11 mouse cellular contexts compared by ENCODE assay signal in genomic region chr13:15052667-15053375, GRCm38 (mm10).
DNase-seq lines count a peak whose midpoint lies in the region; ATAC-seq lines count a peak whose summit lies in the region.
"Had no signal": no experiment of that assay in that cellular context is flagged by ENCODE, and none has a peak within 500 bp of the region (broad histone marks: within the 10 kb centered on the region; RNA-seq: fewer than 3 reads in every experiment).

No protein-coding gene starts in this region.

- peak; percentile 35 for DNase-seq in midbrain, embryonic 14.5 days
- DNase-seq in midbrain, embryonic 10.5 days (ENCODE audit: low spot score): no peak
- peak; percentile 5 to 12 for DNase-seq in heart, postnatal 10 days
- no peak for DNase-seq in liver
- DNase-seq in adrenal gland, adult 18-20 months (ENCODE audit: low spot score in 2 of 2): no peak
- DNase-seq: thymus, postnatal 14 days had no signal

- H3K27ac ChIP-seq in midbrain, embryonic 14.5 days (replicated peaks; ENCODE audit: low read depth, low read length): 0 out of 2 replicates have a peak overlapping the region, but pooled peaks have one; percentile 20
- H3K27ac ChIP-seq in midbrain, embryonic 10.5 days (replicated peaks): no peak overlapping the region
- H3K27ac ChIP-seq in embryonic facial prominence, embryonic 13.5 days: peak overlapping the region; percentile 55
- 0 out of 2 replicates have a peak overlapping the region, but pooled peaks have one; percentile 23 for H3K27ac ChIP-seq in neural tube, embryonic 15.5 days (replicated peaks)
- H3K27ac ChIP-seq: liver, embryonic 15.5 days had no signal

- peak; percentile 40; the same call in 1 of the 2 replicates for ATAC-seq in midbrain, embryonic 14.5 days (ENCODE audit: low FRiP score, low TSS enrichment)
- ATAC-seq in embryonic facial prominence, embryonic 13.5 days (ENCODE audit: insufficient number of reproducible peaks, insufficient read depth, low FRiP score, low TSS enrichment, low read depth): peak; percentile 80; the same call in 1 of the 2 replicates
- peak; percentile 68; the same call in 1 of the 2 replicates for ATAC-seq in neural tube, embryonic 15.5 days (ENCODE audit: low FRiP score)
- no peak for ATAC-seq in megakaryocyte, adult 5-6 weeks (ENCODE audit: poor library complexity, severe bottlenecking)

- no peak overlapping the region for H3K4me3 ChIP-seq in midbrain, embryonic 14.5 days (replicated peaks; ENCODE audit: low read depth, low read length)
- H3K4me3 ChIP-seq in midbrain, embryonic 10.5 days: no peak overlapping the region
- no peak overlapping the region for H3K4me3 ChIP-seq in embryonic facial prominence, embryonic 13.5 days
- no peak overlapping the region for H3K4me3 ChIP-seq in neural tube, embryonic 15.5 days (replicated peaks)
- H3K4me3 ChIP-seq: liver, embryonic 15.5 days had no signal

- no peak overlapping the region for H3K9ac ChIP-seq in midbrain, embryonic 14.5 days (replicated peaks; ENCODE audit: low read length)
- no peak overlapping the region for H3K9ac ChIP-seq in embryonic facial prominence, embryonic 13.5 days
- no peak overlapping the region for H3K9ac ChIP-seq in neural tube, embryonic 15.5 days (replicated peaks)
- H3K9ac ChIP-seq: liver, embryonic 15.5 days had no signal

- intact Hi-C loops in heart, postnatal 10 days (cut with DNase I): no loop called here

- H3K4me1 ChIP-seq in midbrain, embryonic 14.5 days (ENCODE audit: control insufficient read depth, insufficient read depth, low read length): peaks cover 3% of the 10 kb centered on the region; the same call in 1 of the 2 replicates
- 0 out of 2 replicates have a peak, but pooled peaks cover 3% of the 10 kb centered on the region for H3K4me1 ChIP-seq in midbrain, embryonic 10.5 days
- peaks cover 11% of the 10 kb centered on the region for H3K4me1 ChIP-seq in embryonic facial prominence, embryonic 13.5 days
- 0 out of 2 replicates have a peak, but pooled peaks cover 4% of the 10 kb centered on the region for H3K4me1 ChIP-seq in neural tube, embryonic 15.5 days
- H3K4me1 ChIP-seq: liver, embryonic 15.5 days had no signal

- H3K4me2 ChIP-seq in midbrain, embryonic 14.5 days (ENCODE audit: low read length): no peak overlapping the region
- H3K4me2 ChIP-seq in embryonic facial prominence, embryonic 13.5 days: peak overlapping the region; percentile 9; the same call in 1 of the 2 replicates
- H3K4me2 ChIP-seq in neural tube, embryonic 15.5 days: no peak overlapping the region
- H3K4me2 ChIP-seq: liver, embryonic 15.5 days had no signal

- no peaks in the 10 kb centered on the region for H3K27me3 ChIP-seq in midbrain, embryonic 14.5 days (ENCODE audit: control insufficient read depth, insufficient read depth, low read length)
- no peaks in the 10 kb centered on the region for H3K27me3 ChIP-seq in midbrain, embryonic 10.5 days (ENCODE audit: low read depth, poor library complexity, severe bottlenecking)
- no peaks in the 10 kb centered on the region for H3K27me3 ChIP-seq in embryonic facial prominence, embryonic 13.5 days
- H3K27me3 ChIP-seq in neural tube, embryonic 15.5 days (replicated peaks): no peaks in the 10 kb centered on the region
- H3K27me3 ChIP-seq: liver, embryonic 15.5 days had no signal

- no peaks in the 10 kb centered on the region for H3K36me3 ChIP-seq in midbrain, embryonic 14.5 days (ENCODE audit: control insufficient read depth, insufficient read depth, low read length)
- no peaks in the 10 kb centered on the region for H3K36me3 ChIP-seq in midbrain, embryonic 10.5 days
- no peaks in the 10 kb centered on the region for H3K36me3 ChIP-seq in embryonic facial prominence, embryonic 13.5 days
- H3K36me3 ChIP-seq in neural tube, embryonic 15.5 days: no peaks in the 10 kb centered on the region
- H3K36me3 ChIP-seq: G1E; liver, embryonic 15.5 days had no signal

- 53% methylated on average over 4 of the region's 4 CpGs for WGBS in midbrain, embryonic 14.5 days
- 63% methylated on average over 4 of the region's 4 CpGs for WGBS in midbrain, embryonic 10.5 days
- WGBS in embryonic facial prominence, embryonic 13.5 days: 12% methylated on average over 4 of the region's 4 CpGs
- 53% methylated on average over 4 of the region's 4 CpGs for WGBS in neural tube, embryonic 15.5 days

- H3K9me3 ChIP-seq in midbrain, embryonic 14.5 days (ENCODE audit: control insufficient read depth, low read length): no peaks in the 10 kb centered on the region
- no peaks in the 10 kb centered on the region for H3K9me3 ChIP-seq in midbrain, embryonic 10.5 days (replicated peaks)
- H3K9me3 ChIP-seq in embryonic facial prominence, embryonic 13.5 days: no peaks in the 10 kb centered on the region
- H3K9me3 ChIP-seq in neural tube, embryonic 15.5 days (replicated peaks): no peaks in the 10 kb centered on the region
- H3K9me3 ChIP-seq: G1E; liver, embryonic 15.5 days had no signal

Comparison
In these comparisons a context has a peak if more than half of its experiments do, and no peak if none do; other contexts are left out.
1. DNase-seq: peak in midbrain, embryonic 14.5 days (single experiment) and heart, postnatal 10 days (2 of 2); none in midbrain, embryonic 10.5 days (single experiment), liver (single experiment) and adrenal gland, adult 18-20 months (0 of 2).